Mouse (Mus musculus) left cerebral cortex, adult 8-10 months (tissue): ENCODE data around the gene Ppp4r3a. TPM values are rescaled to one million over a fixed set of nuclear protein-coding genes. Genes with fewer than 3 reads are reported as not detected.
"Not testable (repeated sequence)": the region's sequence is repeated elsewhere in the genome, so short reads cannot be mapped to it uniquely, and the experiment has no call there.

Experiments used
- DNase-seq, 2 experiments: peaks; one replicate each; pipeline ENCODE4 v3.0.0; 2022; ENCODE audit warnings: low spot score in 2 of 2
- total RNA-seq, 4 experiments: library from RNA; stranded (reverse); gene quantifications; 2 replicates each; pipeline ENCODE4 v1.2.4; 2022

Ppp4r3a gene
- total RNA-seq, 4 experiments from 2014 or later, result 37.1 to 43.7 (median 41.6) TPM

DNA sequence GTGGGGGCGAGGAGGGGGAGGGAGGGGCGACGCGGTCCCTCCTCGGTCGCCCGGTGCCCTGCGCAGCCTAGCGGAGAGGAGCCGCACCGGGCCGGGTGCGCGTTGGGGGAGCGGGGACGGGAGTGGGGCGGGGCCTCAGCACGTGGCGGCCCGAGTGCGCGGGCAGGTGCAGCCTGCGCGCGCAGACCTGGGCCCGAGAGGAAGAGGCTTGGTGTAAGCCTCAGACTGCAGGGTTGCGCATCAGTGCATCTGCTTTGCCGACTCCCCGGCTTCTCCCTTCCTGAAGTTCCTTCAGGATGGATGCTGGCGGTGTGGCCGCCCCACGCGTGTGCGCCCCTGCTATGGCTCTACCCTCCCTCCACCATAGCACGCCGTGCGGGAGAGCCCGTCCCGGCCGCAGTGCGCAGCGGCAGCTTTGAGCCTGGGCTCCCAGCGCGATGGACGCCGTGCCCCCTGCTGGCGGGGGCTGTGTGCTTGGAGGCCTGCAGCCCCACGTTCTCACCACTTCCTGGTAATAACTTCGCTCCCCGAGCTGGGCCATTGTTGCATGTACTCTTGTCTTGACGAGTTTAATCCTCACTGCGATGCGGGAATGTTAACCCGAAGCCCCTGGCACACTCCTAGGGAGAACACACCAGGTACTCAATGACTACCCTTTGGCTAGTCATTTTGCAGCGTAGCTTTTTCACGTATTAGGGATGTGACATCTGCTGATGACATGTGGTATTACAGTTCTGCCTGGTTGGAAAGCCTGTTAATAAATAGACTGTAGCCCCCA, 54.4 kb downstream of the Ppp4r3a start, which contains the start of gene Ccdc88c:
TSS of gene Ccdc88c (minus strand) at position 103 of the 778 bp plus-strand sequence.
- DNase-seq, result peak; percentile 68 to 73

DNA sequence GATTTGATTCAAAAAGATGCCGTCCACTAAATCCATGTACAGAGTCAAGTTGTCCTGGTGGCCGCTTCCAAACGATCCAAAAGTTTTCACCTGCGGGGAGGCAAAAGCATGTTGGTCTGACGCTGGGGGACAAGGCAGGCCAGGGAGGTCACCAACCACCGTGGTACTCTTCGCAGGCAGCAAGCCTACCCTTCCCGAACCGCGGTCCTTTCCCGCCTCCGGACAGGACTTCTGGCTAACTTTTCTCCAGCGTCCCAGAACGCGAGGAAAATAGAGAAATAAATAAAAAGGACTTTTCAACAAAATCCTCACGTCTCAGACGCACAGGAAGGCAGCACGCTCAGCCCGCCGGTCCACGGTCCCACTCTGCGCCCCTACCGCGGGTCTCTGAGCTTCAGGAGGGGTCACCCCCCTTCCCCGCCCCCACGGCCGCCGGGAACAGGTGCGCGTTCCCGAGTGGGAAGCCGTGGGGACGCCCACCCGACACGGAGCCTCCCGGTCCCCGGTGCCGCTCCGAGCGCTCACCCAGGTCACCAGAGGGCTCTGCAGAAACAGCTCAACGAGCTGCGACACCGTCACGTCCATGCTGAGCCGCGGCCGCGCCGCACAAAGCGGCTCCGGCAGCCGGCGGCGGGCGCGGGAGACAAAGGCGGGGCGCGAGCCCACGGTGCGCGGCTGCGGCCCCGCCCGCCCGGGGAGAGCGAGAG, 55.1 kb downstream of the Ppp4r3a start:
- no peak for DNase-seq

GRCm38 (mm10) chr12:101027451-101028246, 55.9 kb downstream of the Ppp4r3a start:
- DNase-seq, result no peak

DNA sequence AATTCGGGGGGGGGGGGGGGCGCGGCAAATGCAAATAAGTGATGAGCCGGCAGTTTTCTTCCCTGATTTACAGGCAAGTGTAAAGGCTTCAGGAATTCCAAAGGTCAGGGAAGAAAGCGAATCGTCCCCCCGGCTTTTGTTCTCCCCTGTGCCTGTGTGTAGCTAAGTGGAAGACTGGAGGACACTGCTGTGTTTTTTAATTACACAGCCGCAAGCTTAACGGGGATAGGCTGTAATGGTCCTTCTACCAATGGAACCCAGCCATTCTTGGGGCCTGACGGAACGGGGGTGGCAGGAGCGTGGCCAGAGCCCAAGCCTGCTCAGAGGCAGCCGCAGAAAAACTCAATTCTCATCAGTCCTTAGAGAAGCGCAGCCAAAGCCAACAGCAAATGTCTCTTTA, 56.6 kb downstream of the Ppp4r3a start:
- no peak for DNase-seq

DNA sequence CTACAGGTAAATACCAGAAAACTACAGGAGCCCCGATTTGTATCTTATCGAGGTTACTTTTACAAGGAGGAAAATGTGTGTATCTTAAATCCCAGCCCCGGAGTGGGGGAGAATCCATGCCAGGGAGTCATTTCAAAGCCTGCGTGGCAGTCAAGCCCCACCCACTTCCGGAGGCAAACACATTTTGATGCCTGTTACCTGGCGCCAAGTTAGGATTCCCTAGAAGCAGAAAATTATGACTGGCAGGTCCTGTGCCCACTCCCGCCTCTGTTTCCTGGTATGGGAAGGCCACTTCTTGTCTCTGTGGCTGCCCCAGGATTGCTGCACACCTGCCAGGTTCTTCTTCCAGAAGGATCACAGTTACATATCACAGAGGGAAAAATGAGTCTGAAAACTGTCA, 57.0 kb downstream of the Ppp4r3a start:
- no peak for DNase-seq

- no peak for DNase-seq
These were observed 57.5 kb downstream of the Ppp4r3a start for GRCm38 (mm10) chr12:101026025-101026424.

DNA sequence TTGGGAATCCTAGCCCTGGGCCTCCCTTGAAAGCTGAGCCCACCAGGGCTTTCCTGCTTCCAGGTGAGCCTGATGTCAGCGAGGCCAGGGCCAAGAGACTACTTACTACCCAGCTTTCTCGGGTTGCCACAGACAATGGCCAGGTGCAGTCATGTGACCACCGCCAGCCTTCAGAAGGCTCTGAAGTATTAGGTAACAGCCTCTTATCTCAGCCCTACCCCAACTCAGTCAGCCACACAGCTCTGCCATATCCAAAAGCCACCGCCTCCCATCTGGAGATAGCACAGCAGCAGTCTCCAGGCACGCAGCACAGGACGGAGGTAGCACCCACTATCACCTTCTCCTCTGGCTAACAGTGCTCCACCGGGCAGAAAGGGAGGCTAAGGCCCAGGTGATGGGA, 58.1 kb downstream of the Ppp4r3a start:
- DNase-seq, result no peak

DNA sequence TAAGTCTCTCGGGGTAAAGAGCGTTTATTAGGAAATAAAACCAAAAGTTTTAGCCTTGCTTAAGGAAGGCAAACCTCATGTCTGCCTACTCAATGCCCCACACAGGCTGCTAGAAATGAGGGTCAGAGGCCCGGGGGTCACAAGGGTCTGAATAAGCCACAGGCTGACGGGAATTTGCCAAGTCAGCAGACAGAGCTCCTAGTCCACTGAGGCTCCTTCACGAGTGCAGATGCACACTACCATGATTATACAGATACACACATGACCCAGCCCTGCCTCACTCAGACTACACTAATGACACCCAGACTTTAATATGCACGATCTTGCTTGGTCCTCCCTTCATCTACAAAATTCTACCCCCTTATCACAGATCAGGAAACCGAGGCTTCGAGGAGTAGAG, 58.7 kb downstream of the Ppp4r3a start:
- DNase-seq, result no peak

GRCm38 (mm10) chr12:101023143-101023542, 60.4 kb downstream of the Ppp4r3a start:
- DNase-seq, result no peak

- DNase-seq, result no peak
These were observed 61.1 kb downstream of the Ppp4r3a start for GRCm38 (mm10) chr12:101022353-101022752.

DNA sequence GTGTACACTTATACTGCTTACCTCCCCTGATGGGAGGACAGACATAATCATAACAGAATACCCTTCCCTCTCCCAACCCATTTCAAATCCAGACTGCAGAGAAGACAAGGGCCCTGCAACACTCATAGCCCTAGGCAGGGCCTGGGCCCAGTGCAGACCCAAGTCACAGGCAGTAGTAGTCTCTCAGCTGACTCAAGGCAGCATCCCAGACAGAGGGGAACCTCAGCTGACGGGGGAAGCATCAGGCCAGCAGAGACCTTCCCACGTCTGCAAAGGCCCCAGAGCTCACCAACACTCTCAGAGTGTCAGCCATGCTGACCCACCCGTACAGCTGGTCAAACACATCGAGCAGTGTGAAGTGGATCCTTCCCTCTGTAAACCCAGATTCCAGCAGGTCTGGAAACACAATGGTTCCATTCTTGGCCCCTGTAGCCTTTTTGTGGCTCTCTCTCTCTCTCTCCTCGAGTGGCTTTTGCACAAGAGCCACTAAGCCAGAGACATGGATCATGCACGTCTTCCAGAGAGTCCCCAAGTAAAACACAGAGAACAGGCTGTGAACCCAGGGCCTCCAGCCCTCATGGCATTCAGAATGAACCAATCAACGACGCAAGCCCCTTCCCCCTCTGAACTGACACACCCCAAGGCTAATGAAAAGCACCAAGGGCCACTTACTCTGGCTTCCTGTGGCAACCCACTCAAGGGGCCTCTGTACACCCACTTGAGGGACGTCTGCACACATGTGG, 61.8 kb downstream of the Ppp4r3a start:
- DNase-seq, result no peak

- no peak for DNase-seq
These were observed 63.1 kb downstream of the Ppp4r3a start for GRCm38 (mm10) chr12:101020210-101021015.

- no peak for DNase-seq
These were observed 64.1 kb downstream of the Ppp4r3a start for GRCm38 (mm10) chr12:101019443-101019842.

DNA sequence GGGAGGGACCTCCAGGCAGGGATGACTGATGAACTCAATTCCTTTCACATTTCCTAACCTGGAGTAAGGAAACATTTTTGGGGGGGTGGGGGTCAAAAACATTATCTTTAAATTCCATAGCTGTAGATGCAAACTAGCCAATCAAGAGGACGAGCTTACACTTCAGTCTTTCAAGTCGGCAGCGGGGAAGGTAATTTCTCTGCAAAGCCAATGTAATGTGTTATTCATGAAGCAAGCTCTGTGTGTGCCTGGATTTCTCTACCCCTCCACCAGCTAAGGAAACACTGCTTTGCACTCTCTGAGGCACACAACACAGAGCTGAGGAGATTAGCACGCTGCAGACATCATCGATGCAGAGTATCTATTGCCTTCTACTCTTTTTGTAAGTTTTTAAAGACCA, 64.5 kb downstream of the Ppp4r3a start:
- no peak for DNase-seq

DNA sequence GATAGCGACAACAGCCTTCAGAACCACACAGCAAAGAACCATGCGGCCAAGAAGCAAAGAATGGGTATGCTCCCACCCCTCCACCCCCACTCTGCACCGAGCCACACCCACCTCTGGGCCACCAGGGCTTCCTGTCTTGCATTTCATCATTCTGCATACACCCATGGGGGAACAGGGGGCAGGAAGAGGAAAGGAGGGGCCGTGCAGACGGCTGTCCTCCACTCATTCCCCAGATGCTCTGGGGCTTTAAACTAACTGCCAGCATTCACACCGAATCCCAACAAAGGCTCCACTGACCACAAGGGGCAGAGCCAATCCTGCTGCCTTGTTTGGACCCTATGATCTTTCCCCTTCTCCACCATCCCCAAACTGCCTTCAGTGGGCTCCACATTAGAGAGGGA, 65.5 kb downstream of the Ppp4r3a start:
- DNase-seq, result no peak

DNA sequence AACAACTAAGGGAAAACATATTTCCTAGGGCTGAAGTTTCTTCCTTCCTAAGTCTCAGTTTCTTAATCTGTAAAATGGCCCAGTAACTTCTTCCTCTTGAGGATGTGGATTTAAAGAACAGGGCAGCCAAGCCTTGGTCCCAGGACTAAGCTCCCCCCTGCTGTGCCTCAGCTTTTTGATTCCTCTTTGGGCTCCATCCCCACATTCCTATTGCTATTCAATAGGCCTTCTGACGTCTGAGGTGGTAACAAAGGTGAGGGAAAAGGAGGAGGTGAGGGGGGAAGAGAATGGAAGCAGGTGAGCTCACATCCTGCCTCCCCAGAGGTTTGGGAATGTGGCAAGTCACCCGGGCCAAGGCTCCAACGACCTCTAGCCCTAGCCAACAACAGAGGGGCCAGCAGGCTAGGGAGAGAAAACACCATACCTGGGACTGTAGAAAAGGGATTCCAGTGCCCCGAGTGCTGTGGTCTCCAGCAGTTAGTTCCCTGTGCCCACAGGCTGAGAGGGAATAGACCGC, 67.0 kb downstream of the Ppp4r3a start:
- no peak for DNase-seq

GRCm38 (mm10) chr12:101015926-101016325, 67.6 kb downstream of the Ppp4r3a start:
- DNase-seq, result no peak

DNA sequence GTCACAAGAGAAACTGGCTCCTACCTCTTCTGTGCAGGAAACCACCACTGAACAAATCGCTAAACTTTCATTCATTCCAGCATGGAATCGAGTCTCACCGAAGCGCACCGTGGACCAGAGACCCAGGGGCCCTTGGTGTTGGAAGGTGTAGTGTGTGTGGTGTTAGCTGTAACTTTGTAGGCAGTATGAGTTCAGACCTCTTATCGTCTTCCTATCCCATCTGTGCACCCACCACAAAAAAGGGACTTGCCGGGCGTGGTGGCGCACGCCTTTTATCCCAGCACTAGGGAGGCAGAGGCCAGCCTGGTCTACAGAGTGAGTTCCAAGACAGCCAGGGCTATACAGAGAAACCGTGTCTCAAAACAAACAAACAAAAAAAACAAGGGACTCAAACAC, 68.3 kb downstream of the Ppp4r3a start:
- no peak for DNase-seq

GRCm38 (mm10) chr12:101014549-101015164, 68.8 kb downstream of the Ppp4r3a start:
- DNase-seq, result no peak

DNA sequence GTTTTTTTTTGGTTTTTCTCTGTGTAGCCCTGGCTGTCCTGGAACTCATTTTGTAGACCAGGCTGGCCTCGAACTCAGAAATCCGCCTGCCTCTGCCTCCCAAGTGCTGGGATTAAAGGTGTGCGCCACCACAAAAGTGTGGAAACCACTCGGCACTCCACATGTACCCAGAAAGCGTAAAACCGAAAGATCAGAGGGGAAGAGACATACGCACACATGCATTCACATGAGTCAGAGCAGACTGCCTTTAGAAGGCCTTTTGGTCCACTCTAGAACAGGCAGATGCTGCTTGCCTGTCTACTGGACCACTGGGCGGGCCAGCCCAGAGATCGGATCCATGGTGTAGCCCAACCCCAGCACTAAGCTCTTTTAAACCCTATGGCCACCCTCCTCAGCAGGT, 69.8 kb downstream of the Ppp4r3a start:
- DNase-seq, result not testable (repeated sequence)
